Mouse (Mus musculus) kidney, adult 2 months (tissue): ENCODE data around the gene Nlgn1.

ENCODE experiments used
- CTCF ChIP-seq: fragments of 200-500 bp; conservative IDR thresholded peaks from 2 replicates; pipeline ENCODE4 v1.5.1; 2011; ENCODE audit warnings: low read depth, mild to moderate bottlenecking, control low read depth, low read length, moderate library complexity, mixed read lengths; ENCODE audit not compliant: insufficient read depth, insufficient read length
- POLR2A ChIP-seq: fragments of 200-500 bp; IDR thresholded peaks from one replicate; pipeline ENCODE4 v1.6.1; 2011; ENCODE audit warnings: low read depth, low read length, control low read depth

DNA sequence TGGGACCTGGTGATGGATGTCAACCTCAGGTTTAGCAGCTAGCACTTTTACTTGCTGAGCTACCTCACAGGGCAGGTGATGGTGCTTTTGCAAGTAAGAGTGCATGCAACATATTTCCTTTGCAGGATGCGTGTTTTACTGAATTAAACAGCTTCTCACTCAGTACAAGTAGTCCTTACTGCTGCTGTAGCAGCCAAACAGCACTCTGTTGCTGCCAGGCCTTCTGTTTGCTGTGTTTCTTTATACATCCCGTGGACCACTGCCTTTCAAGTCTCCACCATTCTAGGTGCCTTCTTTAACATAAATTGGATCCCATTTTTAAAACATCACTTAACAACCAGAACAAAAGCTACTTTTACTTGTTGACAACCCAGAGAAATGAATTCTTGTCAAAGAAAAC, 502.0 kb downstream of the Nlgn1 start:
- TF ChIP-seq CTCF (no peak), POLR2A (no peak)
